Mouse (Mus musculus) myocyte (in vitro differentiated cells): ENCODE results near the gene Cfap157. TPM values are rescaled to one million over a fixed set of nuclear protein-coding genes. Genes with fewer than 3 reads are reported as not detected.

ENCODE experiments used
- H3K27me3 ChIP-seq: one replicate; pipeline ENCODE4 v1.6.1; 2011; ENCODE audit not compliant: control insufficient read depth, insufficient read depth, insufficient read length
- H3K36me3 ChIP-seq: one replicate; pipeline ENCODE4 v1.6.1; 2011; ENCODE audit not compliant: control insufficient read depth, insufficient read depth
- H3K4me2 ChIP-seq: one replicate; pipeline ENCODE4 v1.6.1; 2011; ENCODE audit warnings: low read depth, control low read depth
- H3K4me3 ChIP-seq: one replicate; pipeline ENCODE4 v1.5.1; 2011; ENCODE audit warnings: mild to moderate bottlenecking, control low read depth, moderate library complexity
- H3K79me2 ChIP-seq: one replicate; pipeline ENCODE4 v1.6.1; 2011; ENCODE audit not compliant: control insufficient read depth, insufficient read depth
- H3ac ChIP-seq: one replicate; pipeline ENCODE4 v1.6.1; 2011; ENCODE audit not compliant: control insufficient read depth, insufficient read length
- CEBPB ChIP-seq: IDR thresholded peaks from 2 replicates; pipeline ENCODE4 v1.6.1; 2011; ENCODE audit warnings: mild to moderate bottlenecking, moderate library complexity; ENCODE audit not compliant: poor library complexity, insufficient read depth, severe bottlenecking
- E2F4 ChIP-seq: IDR thresholded peaks from one replicate; pipeline ENCODE4 v1.6.1; 2011; ENCODE audit warnings: mild to moderate bottlenecking, control low read depth, moderate library complexity; ENCODE audit not compliant: insufficient read depth
- MAX ChIP-seq: IDR thresholded peaks from one replicate; pipeline ENCODE4 v1.6.1; 2011; ENCODE audit warnings: low read depth, mild to moderate bottlenecking, control low read depth
- MYOD1 ChIP-seq, 3 experiments: IDR thresholded peaks; one replicate each; pipeline ENCODE4 v1.6.1; 2011; ENCODE audit warnings: control low read depth in 2 of 3, low read depth in 2 of 3, mild to moderate bottlenecking in 2 of 3, moderate library complexity in 1 of 3; ENCODE audit not compliant: insufficient read length in 2 of 3, control insufficient read depth in 1 of 3
- MYOG ChIP-seq, 3 experiments: IDR thresholded peaks; one replicate each; pipeline ENCODE4 v1.6.1; 2011; ENCODE audit warnings: control low read depth in 2 of 3, low read depth in 2 of 3, mild to moderate bottlenecking in 2 of 3; ENCODE audit not compliant: insufficient read length in 2 of 3, control insufficient read depth in 1 of 3, insufficient read depth in 1 of 3
- POLR2A ChIP-seq: IDR thresholded peaks from one replicate; pipeline ENCODE4 v1.6.1; 2011; ENCODE audit warnings: low read depth, mild to moderate bottlenecking, control low read depth, moderate library complexity; ENCODE audit not compliant: insufficient read length
- POLR2AphosphoS2 ChIP-seq: IDR thresholded peaks from one replicate; pipeline ENCODE4 v1.6.1; 2011; ENCODE audit warnings: low read depth, control low read depth; ENCODE audit not compliant: insufficient read length
- REST ChIP-seq: IDR thresholded peaks from one replicate; pipeline ENCODE4 v1.6.1; 2011; ENCODE audit warnings: mild to moderate bottlenecking, control low read depth, moderate library complexity; ENCODE audit not compliant: insufficient read depth, insufficient read length
- SRF ChIP-seq: IDR thresholded peaks from one replicate; pipeline ENCODE4 v1.6.1; 2011; ENCODE audit warnings: low read depth; ENCODE audit not compliant: control insufficient read depth, insufficient read length
- TCF12 ChIP-seq: IDR thresholded peaks from one replicate; pipeline ENCODE4 v1.6.1; 2011; ENCODE audit warnings: mild to moderate bottlenecking, control low read depth; ENCODE audit not compliant: poor library complexity, insufficient read depth, severe bottlenecking
- TCF3 ChIP-seq: IDR thresholded peaks from one replicate; pipeline ENCODE4 v1.6.1; 2011; ENCODE audit warnings: low read depth, control low read depth; ENCODE audit not compliant: insufficient read length
- USF1 ChIP-seq: IDR thresholded peaks from one replicate; pipeline ENCODE4 v1.6.1; 2011; ENCODE audit warnings: low read depth, mild to moderate bottlenecking, control low read depth, moderate library complexity
- polyA plus RNA-seq: library from polyadenylated mRNA; unstranded; fragments of >200 nt; fragmentation: generic; extraction: Trizol; gene quantifications from one replicate; pipeline ENCODE4 v1.2.1, GENCODE M21; 2012; ENCODE audit warnings: missing spikeins

Cfap157 gene
- polyA plus RNA-seq, 1 experiment, result 0.30 TPM

GRCm38 (mm10) chr2:32731911-32732310 lies 52.3 kb downstream of the Cfap157 start:
- Histone ChIP-seq H3K4me2 (no peak overlapping the region), H3ac (no peak overlapping the region), H3K36me3 (no peaks in the 10 kb centered on the region), H3K27me3 (no peaks in the 10 kb centered on the region), H3K4me3 (no peak overlapping the region), H3K79me2 (no peaks in the 10 kb centered on the region)
- no peak for TF ChIP-seq REST
- no peak for TF ChIP-seq USF1
- TF ChIP-seq TCF3, result no peak
- no peak for TF ChIP-seq POLR2AphosphoS2
- no peak for TF ChIP-seq CEBPB
- no peak for TF ChIP-seq TCF12
- no peak for TF ChIP-seq MYOD1 (IDR thresholded peaks at IDR 0.05; ENCODE audit: control insufficient read depth in 1 of 3, insufficient read length in 2 of 3, low read depth in 2 of 3)
- no peak for TF ChIP-seq SRF
- TF ChIP-seq MAX, result no peak
- no peak for TF ChIP-seq MYOG (IDR thresholded peaks at IDR 0.05; ENCODE audit: control insufficient read depth in 1 of 3, insufficient read depth in 1 of 3, insufficient read length in 2 of 3, low read depth in 2 of 3)
- TF ChIP-seq POLR2A, result no peak
- TF ChIP-seq E2F4, result no peak

- no peaks in the 10 kb centered on the region for H3K79me2 ChIP-seq
- no peak overlapping the region for H3K4me2 ChIP-seq
- TF ChIP-seq E2F4, result no peak
- no peak for TF ChIP-seq MYOG (IDR thresholded peaks at IDR 0.05; ENCODE audit: control insufficient read depth in 1 of 3, insufficient read depth in 1 of 3, insufficient read length in 2 of 3, low read depth in 2 of 3)
- no peak for TF ChIP-seq MAX
- no peak for TF ChIP-seq POLR2A
- no peak for TF ChIP-seq SRF
- no peak for TF ChIP-seq USF1
- TF ChIP-seq REST, result no peak
- TF ChIP-seq TCF12, result no peak
- TF ChIP-seq POLR2AphosphoS2, result no peak
- no peak for TF ChIP-seq CEBPB
- no peak for TF ChIP-seq TCF3
- no peak for TF ChIP-seq MYOD1 (IDR thresholded peaks at IDR 0.05; ENCODE audit: control insufficient read depth in 1 of 3, insufficient read length in 2 of 3, low read depth in 2 of 3)
- H3K27me3 ChIP-seq, result no peaks in the 10 kb centered on the region
- no peak overlapping the region for H3ac ChIP-seq
- H3K36me3 ChIP-seq, result no peaks in the 10 kb centered on the region
- no peak overlapping the region for H3K4me3 ChIP-seq
Observed at GRCm38 (mm10) chr2:32730854-32731253, 53.4 kb downstream of the Cfap157 start.

- H3K36me3 ChIP-seq, result no peaks in the 10 kb centered on the region
- no peaks in the 10 kb centered on the region for H3K79me2 ChIP-seq
- no peaks in the 10 kb centered on the region for H3K27me3 ChIP-seq
- H3K4me2 ChIP-seq, result no peak overlapping the region
- TF ChIP-seq TCF3 (no peak), POLR2AphosphoS2 (no peak), REST (no peak), MAX (no peak), E2F4 (no peak)
- H3ac ChIP-seq, result no peak overlapping the region
- no peak overlapping the region for H3K4me3 ChIP-seq
Observed at GRCm38 (mm10) chr2:32729547-32729946, 54.7 kb downstream of the Cfap157 start.

GRCm38 (mm10) chr2:32728463-32728862 lies 55.8 kb downstream of the Cfap157 start:
- Histone ChIP-seq H3K4me2 (no peak overlapping the region), H3K4me3 (no peak overlapping the region), H3K79me2 (no peaks in the 10 kb centered on the region), H3K27me3 (no peaks in the 10 kb centered on the region), H3K36me3 (no peaks in the 10 kb centered on the region), H3ac (no peak overlapping the region)
- TF ChIP-seq MYOD1 (IDR thresholded peaks at IDR 0.05; ENCODE audit: control insufficient read depth in 1 of 3, insufficient read length in 2 of 3, low read depth in 2 of 3), result no peak
- TF ChIP-seq CEBPB, result no peak
- TF ChIP-seq REST, result no peak
- TF ChIP-seq TCF3, result no peak
- no peak for TF ChIP-seq POLR2A
- TF ChIP-seq MAX, result no peak
- no peak for TF ChIP-seq POLR2AphosphoS2
- TF ChIP-seq USF1, result no peak
- TF ChIP-seq TCF12, result no peak
- TF ChIP-seq MYOG (IDR thresholded peaks at IDR 0.05; ENCODE audit: control insufficient read depth in 1 of 3, insufficient read depth in 1 of 3, insufficient read length in 2 of 3, low read depth in 2 of 3), result no peak
- no peak for TF ChIP-seq E2F4
- TF ChIP-seq SRF, result no peak

GRCm38 (mm10) chr2:32727435-32727834 lies 56.8 kb downstream of the Cfap157 start:
- H3ac ChIP-seq, result no peak overlapping the region
- peak overlapping the region; percentile 69 for H3K4me2 ChIP-seq
- TF ChIP-seq MAX (no peak), SRF (no peak), USF1 (no peak), E2F4 (no peak), MYOG (IDR thresholded peaks at IDR 0.05; ENCODE audit: control insufficient read depth in 1 of 3, insufficient read depth in 1 of 3, insufficient read length in 2 of 3, low read depth in 2 of 3) (no peak), POLR2A (no peak), CEBPB (no peak), POLR2AphosphoS2 (no peak), REST (no peak), TCF12 (no peak), MYOD1 (IDR thresholded peaks at IDR 0.05; ENCODE audit: control insufficient read depth in 1 of 3, insufficient read length in 2 of 3, low read depth in 2 of 3) (no peak), TCF3 (no peak)
- H3K79me2 ChIP-seq, result no peaks in the 10 kb centered on the region
- H3K27me3 ChIP-seq, result no peaks in the 10 kb centered on the region
- H3K4me3 ChIP-seq, result no peak overlapping the region
- H3K36me3 ChIP-seq, result no peaks in the 10 kb centered on the region

Other genes starting within 250 kb of the Cfap157 start
- 1.7 TPM for gene Fam102a, start 249.1 kb downstream of the Cfap157 start, polyA plus RNA-seq
- 47.5 TPM for gene Dpm2, start 213.6 kb downstream of the Cfap157 start, polyA plus RNA-seq
- 0.10 TPM for gene Pip5kl1, start 209.6 kb downstream of the Cfap157 start, polyA plus RNA-seq
- 0.04 TPM for gene 9430097D07Rik, start 208.7 kb downstream of the Cfap157 start, polyA plus RNA-seq
- 75.4 TPM for gene St6galnac4, start 197.3 kb downstream of the Cfap157 start, polyA plus RNA-seq
- gene St6galnac6, start 184.7 kb downstream of the Cfap157 start, polyA plus RNA-seq, result 48.7 TPM
- 265 TPM for gene Ak1, start 162.7 kb downstream of the Cfap157 start, polyA plus RNA-seq
- 1.6 TPM for gene Eng, start 137.8 kb downstream of the Cfap157 start, polyA plus RNA-seq
- 20.7 TPM for gene Fpgs, start 80.3 kb downstream of the Cfap157 start, polyA plus RNA-seq
- 76.6 TPM for gene Cdk9, start 71.4 kb downstream of the Cfap157 start, polyA plus RNA-seq
- gene Sh2d3c, start 63.4 kb downstream of the Cfap157 start, polyA plus RNA-seq, result 0.52 TPM
- gene 6330409D20Rik, start 43.4 kb downstream of the Cfap157 start, polyA plus RNA-seq, result not detected
- 37.3 TPM for gene Tor2a, start 27.2 kb downstream of the Cfap157 start, polyA plus RNA-seq
- gene Ttc16, start 8.8 kb downstream of the Cfap157 start, polyA plus RNA-seq, result 0.16 TPM
- 74.1 TPM for gene Ptrh1, start 8.6 kb downstream of the Cfap157 start, polyA plus RNA-seq
- gene Stxbp1, start 62.8 kb upstream of the Cfap157 start, polyA plus RNA-seq, result 32.2 TPM
- 204 TPM for gene Fam129b, start 91.7 kb upstream of the Cfap157 start, polyA plus RNA-seq
- 2,628 TPM for gene Rpl12, start 177.1 kb upstream of the Cfap157 start, polyA plus RNA-seq
- gene Lrsam1, start 177.2 kb upstream of the Cfap157 start, polyA plus RNA-seq, result 11.5 TPM
- 13.5 TPM for gene Slc2a8, start 197.7 kb upstream of the Cfap157 start, polyA plus RNA-seq